Mouse (Mus musculus) CH12F3 (cell line): Measurements from ENCODE around the gene Rfc4.

Experiments
- in situ Hi-C: fragments of 300-500 bp; cut with MboI; formaldehyde crosslinking; loops from 2 replicates; pipeline ENCODE4 v1.14.3; 2020; ENCODE audit warnings: low sequenced_read_pairs

Gene Rfc4

DNA sequence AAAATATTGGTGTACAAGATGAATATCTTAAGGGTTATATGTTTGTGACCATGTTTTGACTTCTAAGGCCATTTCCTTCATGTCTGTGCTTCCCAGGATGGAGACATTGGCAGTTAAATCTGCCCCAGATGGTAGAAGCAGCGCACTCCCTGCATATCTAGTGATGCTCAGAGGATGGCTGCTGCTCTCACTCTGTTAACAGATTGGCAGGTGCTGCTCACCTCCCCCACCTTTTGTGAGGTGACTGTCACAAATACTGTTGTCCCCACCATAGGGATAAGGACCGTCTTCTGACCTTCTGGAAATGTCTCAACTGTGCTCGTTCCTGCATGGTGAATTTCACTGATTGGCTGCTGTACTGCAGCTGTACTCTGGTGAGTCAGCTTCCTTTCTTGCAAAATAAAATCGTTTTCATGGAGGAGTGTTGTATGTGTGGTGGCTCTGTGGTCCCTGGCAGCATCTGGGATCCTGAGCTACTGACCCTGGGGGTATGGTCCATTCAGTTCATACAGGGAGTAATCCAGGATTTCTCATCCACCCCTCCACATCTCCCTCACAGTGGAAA lies 9.0 kb upstream of the Rfc4 start:
- in situ Hi-C loops, result loop anchor here (25.0 kb wide), 1 partner anchor 276 kb away; no protein-coding TSS in a partner anchor

DNA sequence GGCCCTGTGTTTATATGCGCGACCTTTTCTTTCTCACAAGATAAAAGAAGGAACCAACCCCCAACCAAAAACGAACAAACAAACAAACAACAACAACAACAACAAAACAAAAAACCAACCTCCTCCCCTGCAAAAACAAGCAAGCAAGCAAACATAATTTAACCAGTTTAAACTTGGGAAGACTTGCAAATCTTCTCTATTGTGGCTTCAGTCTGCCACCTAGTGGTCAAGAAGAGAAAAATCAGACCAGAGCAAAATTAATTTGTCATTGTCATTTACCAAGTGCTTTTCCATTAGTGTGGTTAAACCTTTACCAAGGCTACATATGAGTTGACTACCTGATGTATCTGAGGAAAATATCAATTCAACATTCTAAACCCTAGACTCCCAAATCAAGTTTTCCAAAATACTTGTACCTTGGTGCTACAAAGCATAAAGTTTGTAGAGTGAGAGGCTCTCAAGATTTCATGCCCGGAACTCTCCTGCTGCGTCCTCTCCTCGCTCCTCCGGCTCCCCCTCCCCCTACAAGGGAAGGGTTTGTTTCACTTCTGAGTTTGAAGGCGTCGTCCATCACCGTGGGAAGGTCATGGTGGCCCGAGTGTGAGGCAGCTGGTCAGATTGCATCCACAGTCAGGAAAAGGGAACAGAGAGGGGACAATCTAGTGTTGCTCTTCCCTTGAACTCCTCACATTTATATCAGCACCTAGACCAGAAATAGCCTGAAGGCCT lies 8.0 kb upstream of the Rfc4 start:
- in situ Hi-C loops, result loop anchor here (25.0 kb wide), 1 partner anchor 277 kb away; no protein-coding TSS in a partner anchor

DNA sequence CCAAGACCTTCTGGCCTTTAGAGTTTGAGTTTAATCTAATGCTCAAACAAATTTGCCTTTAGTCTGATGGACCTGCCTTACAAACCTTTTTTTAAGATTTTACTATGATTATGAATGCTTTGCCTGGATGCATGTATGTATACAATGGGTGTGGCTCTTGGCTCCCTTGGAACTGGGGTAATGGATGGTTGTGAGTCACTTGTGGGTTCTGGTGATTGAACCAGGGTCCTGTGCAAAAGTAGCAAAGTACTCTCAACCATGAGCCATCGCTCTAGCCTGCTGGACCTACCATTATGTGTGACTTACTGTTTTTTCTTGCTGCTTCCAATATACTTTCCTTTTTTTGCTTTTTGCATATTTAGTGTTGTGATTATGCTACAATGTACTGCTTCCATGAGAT lies 4.8 kb upstream of the Rfc4 start:
- in situ Hi-C loops, result loop anchor here (25.0 kb wide), 1 partner anchor 280 kb away; no protein-coding TSS in a partner anchor

DNA sequence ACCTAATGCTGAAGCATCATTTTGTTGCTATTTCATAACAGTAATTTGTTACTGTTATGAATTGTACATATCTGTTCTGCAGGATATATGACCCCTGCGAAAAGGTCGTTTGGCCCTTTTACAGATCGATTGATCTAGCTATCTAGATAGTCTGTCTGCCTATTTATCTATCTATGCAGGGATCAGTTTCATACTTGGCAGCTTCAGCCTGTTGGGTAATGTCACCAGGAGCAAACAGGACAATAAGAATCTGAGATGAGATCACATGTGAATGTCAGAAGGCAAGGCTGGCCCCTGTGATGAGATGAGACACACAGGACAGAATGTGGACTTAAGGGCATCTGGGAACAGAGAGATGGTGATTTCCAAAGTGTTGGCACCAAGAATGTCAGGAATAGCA lies 2.8 kb upstream of the Rfc4 start:
- in situ Hi-C loops, result loop anchor here (25.0 kb wide), 1 partner anchor 282 kb away; no protein-coding TSS in a partner anchor

DNA sequence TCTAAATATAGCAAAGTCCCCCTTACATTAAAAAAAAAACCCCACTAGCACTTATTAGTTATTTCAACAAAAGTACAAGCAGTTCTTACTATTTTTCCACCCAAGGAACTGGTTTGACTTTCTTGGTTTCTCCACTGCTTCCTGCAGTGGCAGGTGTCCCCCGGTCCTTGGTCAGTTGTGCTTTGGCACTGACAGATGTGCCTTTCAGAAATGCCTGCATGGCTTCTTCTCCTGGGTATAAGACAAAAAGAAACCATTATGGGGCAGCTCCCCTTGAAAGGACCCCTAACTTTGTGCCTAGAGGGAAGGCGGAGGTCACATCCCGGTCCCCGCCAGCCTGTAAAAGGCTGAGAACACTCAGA lies 245 bp downstream of the Rfc4 start:
- in situ Hi-C loops, result loop anchor here (25.0 kb wide), 1 partner anchor 285 kb away; no protein-coding TSS in a partner anchor

DNA sequence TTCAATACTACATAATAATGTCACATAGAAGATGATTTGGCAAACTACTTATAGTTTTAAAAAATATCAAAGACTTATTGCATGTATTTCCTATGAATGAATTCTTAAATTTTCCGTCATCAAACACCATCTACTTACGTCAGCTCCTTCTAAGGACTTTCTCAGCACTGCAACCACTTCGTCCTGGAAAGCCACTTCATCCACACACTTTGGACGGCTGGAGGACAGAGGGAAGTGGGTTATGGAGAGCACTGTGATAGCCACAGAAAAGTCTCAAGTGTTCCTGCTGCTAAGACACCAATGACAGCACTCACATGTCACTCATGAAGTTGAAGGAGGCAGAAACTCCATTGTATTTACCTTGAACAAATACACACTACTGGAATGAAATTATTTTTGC lies 3.1 kb downstream of the Rfc4 start:
- in situ Hi-C loops, result no loop called here

DNA sequence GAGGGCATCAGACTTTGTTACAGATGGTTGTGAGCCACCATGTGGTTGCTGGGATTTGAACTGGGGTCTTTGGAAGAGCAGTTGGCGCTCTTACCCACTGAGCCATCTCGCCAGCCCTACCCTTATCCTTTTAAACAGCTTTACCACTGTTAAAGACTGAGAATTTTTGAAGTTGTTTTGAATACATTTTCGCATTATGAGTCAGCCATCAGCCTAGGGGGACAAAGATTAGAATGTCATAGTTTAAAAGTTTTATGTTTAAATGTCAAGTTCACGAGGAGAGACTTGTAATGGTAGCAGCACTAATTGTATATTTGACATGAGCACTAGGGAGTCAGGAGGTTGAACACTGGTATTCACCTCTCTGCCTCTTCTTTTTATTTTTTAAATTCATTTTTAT lies 4.4 kb downstream of the Rfc4 start:
- in situ Hi-C loops, result no loop called here

DNA sequence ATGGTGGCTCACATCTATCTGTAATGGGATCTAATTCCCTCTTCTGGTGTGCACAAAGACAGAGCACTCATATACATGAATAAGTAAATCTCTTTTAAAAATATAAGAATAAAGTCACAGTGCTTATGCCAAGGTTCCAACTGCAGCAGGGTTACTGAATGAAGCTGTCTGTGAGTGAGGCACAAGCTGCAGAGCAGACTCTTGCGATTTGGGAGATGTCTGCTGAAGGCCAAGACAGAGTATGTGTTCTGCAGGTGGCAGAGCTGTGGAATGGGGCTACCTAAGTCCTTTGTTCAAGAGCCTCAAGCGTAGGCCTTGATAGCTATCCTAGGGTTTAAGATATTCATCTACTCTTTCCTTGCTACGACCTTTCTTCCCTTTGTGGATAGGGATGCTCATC lies 5.1 kb downstream of the Rfc4 start:
- in situ Hi-C loops, result no loop called here

DNA sequence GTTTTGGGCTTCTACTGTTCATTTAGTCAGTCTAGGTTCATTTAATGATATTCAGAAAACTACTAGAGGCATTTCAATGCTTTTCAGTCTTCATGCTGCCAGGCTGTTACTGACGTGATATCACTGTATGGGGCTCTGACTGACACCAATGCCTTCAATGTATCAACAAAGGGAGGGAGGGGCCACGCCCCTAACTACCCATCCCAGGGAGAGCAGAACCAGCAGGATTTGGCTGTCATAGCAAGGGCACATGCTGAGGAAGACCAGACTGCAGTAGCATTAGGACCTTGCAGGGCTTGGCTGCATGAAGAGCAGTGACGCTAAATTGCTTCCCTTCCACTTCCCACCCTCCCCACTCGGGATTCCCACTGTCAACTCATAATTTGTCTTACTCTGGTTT lies 10.4 kb downstream of the Rfc4 start:
- in situ Hi-C loops, result no loop called here

DNA sequence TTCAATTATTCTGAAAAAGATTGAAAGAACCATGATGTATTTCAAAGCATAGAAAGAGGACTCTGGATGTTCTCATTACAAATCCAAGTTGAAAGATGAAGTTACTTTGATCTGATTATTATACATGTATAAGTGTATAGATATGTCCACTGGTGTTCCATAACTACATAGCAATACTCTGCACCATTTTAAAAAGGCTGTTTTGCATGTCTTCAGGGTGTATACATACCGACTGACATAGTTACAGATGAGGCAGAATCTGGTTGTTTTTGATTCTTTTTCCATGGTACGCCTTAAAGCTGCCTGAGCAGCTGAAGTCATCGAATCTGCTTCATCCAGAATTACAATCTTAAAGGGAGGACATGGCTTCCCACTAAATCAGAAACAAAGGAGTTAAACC lies 12.1 kb downstream of the Rfc4 start:
- in situ Hi-C loops, result no loop called here

DNA sequence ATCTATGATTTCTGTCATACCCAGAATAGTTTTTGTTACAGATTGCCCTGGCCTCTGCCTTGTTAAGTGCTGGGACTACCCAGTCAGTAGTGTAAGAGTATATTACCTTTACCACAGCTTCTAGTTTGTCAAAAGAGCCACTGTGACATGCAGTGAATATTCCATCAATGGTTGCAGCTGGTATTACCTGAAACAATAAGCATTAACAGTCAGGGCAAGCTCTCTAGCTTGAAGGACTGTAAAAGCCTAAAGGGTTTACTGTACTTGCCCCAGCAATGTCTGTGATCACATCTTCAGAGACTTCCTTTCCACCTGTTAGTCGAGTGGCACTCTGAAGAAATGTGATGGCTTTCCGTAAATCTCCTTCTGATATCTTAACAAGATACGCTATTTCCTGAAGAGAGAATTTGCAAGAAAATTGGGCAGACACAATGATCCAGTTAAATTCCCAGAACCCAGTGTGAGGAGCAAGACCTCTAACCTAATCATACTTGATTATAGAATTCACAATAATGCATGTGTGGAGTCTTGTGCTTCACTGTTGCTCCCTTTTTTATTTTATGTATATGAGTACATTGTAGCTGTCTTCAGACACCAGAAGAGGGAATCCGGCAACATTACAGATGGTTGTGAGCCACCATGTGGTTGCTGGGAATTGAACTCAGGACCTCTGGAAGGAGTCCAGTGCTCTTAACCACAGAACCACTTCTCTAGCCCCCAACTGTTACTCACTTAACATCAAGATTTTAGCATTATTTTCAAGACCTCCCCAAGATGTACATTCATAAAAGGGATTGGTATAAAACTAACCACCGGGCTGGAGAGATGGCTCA lies 13.0 kb downstream of the Rfc4 start:
- in situ Hi-C loops, result no loop called here

DNA sequence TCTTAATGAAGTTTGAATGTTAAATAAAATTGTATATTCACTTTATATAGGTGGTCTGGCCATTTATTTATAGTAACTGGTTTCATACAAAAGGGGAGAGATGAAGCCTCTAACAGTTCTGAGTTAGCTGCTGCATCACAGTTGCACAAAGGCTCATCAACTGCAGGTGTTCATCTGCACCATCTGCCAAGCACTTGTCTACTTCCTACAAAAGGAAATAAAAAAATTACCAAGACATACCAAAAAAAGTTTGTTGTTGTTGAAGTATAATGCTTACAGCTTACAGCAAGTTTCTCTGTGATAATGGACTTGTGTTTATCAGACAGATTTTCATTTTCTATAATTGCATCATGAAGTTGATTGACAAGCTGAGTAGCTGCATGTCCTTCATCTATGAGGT lies 13.6 kb downstream of the Rfc4 start:
- in situ Hi-C loops, result no loop called here

DNA sequence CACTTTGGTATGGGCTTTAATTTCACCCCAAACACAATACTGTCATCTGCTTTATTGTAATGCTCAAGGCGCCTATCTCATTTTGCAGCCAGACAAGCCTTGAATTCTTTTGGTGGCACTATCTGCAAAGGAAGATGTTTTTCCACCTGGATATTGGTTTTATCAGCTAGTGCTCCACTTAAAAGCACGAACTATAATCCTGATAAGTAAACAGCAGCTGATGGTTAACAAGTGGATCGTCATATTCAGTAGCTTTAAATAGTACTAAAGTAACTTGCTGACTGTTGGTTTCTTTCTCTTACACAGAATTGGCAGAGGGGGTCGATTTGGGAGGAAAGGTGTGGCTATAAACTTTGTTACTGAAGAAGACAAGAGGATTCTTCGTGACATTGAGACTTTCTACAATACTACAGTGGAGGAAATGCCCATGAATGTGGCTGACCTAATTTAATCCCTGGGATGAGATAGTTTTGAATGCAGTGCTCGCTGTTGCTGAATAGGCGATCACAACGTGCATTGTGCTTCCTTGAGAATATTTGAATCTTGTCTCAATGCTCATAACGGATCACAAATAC lies 14.6 kb downstream of the Rfc4 start:
- in situ Hi-C loops, result no loop called here

DNA sequence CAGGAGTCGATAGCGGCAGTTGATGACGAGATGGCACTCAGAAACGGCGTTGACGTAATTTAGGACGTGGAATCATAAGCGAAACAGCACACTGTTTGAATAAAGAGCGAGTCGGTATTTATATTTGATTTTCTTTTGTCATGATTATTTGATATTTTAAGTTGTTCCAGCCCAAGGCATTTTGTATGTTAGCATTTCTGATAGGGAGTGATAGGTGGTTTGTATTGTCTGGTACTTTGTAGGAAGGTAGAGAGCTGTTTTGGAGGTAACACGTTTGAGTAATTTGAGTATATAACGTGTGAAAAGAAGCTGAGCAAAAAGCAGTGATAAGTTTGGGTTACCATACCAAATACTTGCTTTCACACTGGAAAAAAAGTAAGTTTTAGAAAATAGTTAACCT lies 15.2 kb downstream of the Rfc4 start:
- in situ Hi-C loops, result no loop called here

DNA sequence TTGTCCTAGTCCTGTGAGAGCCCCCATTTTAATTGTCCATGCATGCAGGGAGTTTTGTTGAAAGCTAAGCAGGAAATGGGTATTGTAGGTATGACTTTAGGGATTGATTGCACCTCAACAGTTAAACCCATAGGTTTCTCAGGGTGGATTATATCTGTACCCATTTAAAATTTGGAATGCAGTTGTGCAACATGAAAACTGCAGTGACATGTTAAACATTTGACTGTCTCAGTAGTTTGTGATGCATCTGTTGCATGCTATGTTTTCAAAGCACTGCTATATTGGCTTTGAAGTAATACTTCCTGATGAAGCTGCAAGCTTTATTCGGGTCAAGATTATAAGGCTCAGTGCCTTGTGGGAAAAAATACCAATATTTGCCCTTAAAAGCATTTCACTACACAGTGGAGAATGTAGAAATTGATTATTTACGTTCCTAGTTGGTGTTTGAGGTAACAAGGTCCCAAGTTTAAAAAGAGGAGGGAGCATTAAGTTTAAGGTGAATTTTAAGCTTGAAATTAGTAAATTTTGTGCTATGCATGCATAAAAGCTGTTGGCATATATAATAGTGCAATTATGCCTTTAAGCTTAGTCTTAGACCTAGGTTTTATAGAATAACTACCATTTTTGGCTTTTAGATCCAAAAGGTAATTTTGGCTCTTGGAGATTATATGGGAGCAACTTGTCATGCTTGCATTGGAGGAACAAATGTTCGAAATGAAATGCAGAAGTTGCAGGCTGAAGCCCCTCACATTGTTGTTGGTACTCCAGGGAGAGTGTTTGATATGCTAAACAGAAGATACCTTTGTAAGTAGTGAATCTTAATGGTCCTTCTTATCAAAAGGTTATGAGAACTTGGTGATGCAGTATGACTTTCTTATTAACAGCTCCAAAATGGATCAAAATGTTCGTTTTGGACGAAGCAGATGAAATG lies 17.9 kb downstream of the Rfc4 start:
- in situ Hi-C loops, result no loop called here

DNA sequence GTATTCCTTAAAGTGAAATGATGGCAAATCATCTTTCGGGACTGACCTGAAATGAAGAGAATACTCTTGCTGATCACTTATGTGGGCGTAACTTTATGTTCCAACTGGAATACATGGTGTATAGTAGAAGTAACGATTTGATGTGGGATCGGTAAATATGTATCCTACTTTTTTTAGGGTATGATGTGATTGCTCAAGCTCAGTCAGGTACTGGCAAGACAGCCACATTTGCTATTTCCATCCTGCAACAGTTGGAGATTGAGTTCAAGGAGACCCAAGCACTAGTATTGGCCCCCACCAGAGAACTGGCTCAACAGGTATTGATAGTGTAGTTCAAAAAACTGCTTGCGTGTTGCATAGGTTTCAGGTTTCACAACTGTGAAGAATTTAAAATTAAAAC lies 18.6 kb downstream of the Rfc4 start:
- in situ Hi-C loops, result no loop called here

DNA sequence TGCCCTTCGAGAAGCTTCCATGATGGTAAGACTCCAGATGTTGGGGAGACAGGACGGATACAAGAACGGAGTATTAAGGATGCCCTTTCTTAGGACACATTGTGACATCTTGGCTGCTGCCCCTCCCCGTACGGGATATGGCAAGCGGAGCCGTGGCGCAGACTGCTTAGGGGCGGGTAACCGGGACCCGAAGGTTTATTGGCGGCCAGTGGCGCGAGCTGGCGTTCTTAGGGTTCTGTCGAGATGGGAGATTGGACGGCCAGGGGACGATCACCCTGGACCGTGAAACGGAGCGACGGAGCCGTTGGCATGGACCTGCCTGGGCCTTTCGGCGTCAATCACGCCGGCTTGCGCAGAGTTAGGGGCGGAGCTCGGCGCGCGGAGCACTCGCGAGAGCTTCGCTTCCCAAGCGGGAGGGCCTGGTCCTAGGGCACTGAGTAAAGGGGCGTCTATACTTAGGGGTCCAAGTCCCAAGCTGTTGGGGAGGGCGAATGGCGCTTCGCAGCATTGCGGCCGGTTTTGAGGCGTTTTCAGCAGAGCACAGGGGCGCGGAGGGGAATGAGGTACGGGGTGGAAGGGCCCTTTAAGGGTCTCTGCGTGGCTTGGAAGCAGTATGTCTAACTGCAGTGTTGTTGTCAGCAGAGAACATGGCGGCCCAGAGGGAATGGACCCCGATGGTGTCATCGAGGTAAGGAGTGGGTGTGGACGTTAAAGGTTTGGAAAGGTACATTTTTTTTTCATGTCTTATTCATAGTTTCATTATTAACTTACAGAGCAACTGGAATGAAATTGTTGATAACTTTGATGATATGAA lies 19.4 kb downstream of the Rfc4 start:
- in situ Hi-C loops, result no loop called here

DNA sequence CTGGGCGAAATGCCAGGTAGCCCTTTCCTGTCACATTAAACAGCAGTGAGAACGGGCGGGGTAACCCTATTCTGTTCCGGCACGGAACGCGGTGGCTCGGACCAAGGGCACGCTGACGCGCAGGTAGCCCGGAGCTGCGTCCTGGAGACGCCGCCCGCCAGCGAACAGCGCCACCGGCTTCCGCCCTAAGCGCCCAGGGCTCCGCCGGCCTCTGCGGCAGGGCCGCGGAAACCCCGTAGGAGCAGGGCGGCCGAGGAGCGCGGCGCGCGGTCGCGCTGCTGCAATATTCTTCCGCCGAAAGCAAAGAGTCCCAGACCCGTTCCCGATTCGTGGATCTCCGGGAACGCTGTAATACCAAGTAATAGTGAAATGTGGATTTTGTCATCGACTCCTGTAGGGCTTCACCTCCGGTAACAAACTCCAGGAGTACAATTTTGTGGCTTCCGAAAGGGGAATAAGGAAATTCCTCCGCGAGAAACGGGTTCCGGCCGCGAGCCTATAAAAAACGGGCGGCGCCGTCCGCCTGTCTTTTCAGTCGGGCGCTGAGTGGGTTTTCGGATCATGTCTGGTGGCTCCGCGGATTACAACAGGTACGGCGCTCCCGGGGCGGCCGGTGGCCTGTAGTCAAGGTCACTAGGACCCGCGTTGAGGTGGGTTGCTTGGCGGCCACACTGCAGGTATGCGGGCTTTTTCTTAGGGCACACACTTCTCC lies 20.1 kb downstream of the Rfc4 start, which contains the start of gene Eif4a2:
TSS of gene Eif4a2 (plus strand) at position 214 of the 712 bp plus-strand sequence.
- in situ Hi-C loops, result no loop called here

DNA sequence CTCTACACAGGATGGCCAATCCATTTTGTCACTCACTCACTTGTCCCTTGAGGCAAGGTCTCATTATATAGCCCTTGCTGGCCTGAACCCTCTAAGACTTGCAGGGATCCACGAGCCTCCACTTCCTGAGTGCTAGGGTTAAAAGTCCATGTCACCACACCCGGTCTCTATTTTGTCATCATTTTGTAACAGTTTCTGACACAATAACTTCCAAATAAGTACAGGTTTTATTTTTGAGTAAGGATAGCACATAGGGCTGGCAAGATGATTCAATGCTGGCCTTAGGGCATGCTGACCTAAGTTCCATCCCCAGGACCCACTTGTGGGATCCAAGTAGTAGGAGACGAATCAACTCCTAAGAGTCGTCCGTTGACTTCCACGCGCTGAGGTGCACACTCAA lies 21.4 kb downstream of the Rfc4 start:
- in situ Hi-C loops, result no loop called here
